Mouse (Mus musculus): ENCODE results near the gene Sdk2. TPM values are rescaled to one million over a fixed set of nuclear protein-coding genes. Genes with fewer than 3 reads are reported as not detected.

Sdk2 gene
- polyA plus RNA-seq, 1 experiment: 7.4 TPM

DNA sequence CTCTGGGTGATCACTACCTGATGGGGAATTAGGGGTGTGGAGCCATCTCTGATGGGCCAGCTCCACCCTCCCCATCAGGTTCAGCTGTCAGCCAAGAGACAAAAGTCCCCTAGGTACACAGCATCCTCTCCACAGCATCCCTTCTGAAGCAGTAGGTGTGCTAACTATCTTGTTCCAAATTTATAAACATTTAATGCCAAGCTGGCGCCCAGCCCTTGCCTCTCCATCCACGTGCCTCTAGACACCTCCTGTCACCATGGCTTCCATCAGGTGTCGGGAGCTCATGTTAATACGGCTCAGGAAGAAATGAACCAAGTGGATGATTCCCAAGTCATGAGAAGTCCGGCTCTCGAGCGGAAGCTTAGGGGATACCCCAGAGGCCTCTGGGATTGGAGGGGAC lies 62.2 kb downstream of the Sdk2 start:
- Histone ChIP-seq H3K4me1 (ENCODE audit: control insufficient read depth, insufficient read depth, low read length) (no peaks in the 10 kb centered on the region), H3K4me3 (ENCODE audit: insufficient read depth, low read length) (no peak overlapping the region), H3K27ac (ENCODE audit: insufficient read depth, low read length) (no peak overlapping the region)
- no peak for TF ChIP-seq CTCF (IDR thresholded peaks at IDR 0.05; ENCODE audit: extremely low read depth, insufficient read depth, low read length)
- no peak for TF ChIP-seq POLR2A (IDR thresholded peaks at IDR 0.05; ENCODE audit: extremely low read depth, insufficient read depth, low read length)

DNA sequence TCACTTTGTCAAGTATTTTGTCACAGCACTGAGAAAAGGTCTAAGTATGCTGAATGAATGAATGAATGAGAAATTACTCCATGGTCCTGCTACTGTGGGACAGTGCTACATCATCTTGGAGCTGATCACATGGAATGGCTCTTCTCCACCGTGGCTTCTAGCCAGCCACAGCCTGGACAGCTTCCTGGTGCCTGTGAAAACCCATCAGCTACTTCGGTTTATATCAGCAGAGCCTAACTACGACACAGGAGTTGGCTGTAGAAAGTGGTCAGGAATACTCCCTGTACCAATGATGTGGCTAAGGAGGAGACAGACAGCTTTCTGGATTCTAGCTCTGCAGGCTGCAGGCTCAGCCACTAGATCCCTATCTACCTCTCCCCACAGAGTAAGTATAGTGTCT lies 63.7 kb downstream of the Sdk2 start:
- Histone ChIP-seq H3K27ac (ENCODE audit: insufficient read depth, low read length) (no peak overlapping the region), H3K4me3 (ENCODE audit: insufficient read depth, low read length) (no peak overlapping the region), H3K4me1 (ENCODE audit: control insufficient read depth, insufficient read depth, low read length) (no peaks in the 10 kb centered on the region)
- TF ChIP-seq CTCF (IDR thresholded peaks at IDR 0.05; ENCODE audit: extremely low read depth, insufficient read depth, low read length) (no peak), POLR2A (IDR thresholded peaks at IDR 0.05; ENCODE audit: extremely low read depth, insufficient read depth, low read length) (no peak)

GRCm38 (mm10) chr11:114000051-114000450 lies 66.8 kb downstream of the Sdk2 start:
- H3K4me1 ChIP-seq (ENCODE audit: control insufficient read depth, insufficient read depth, low read length): no peaks in the 10 kb centered on the region
- TF ChIP-seq CTCF (IDR thresholded peaks at IDR 0.05; ENCODE audit: extremely low read depth, insufficient read depth, low read length) (no peak), POLR2A (IDR thresholded peaks at IDR 0.05; ENCODE audit: extremely low read depth, insufficient read depth, low read length) (no peak)
- H3K4me3 ChIP-seq (ENCODE audit: insufficient read depth, low read length): no peak overlapping the region
- H3K27ac ChIP-seq (ENCODE audit: insufficient read depth, low read length): no peak overlapping the region

DNA sequence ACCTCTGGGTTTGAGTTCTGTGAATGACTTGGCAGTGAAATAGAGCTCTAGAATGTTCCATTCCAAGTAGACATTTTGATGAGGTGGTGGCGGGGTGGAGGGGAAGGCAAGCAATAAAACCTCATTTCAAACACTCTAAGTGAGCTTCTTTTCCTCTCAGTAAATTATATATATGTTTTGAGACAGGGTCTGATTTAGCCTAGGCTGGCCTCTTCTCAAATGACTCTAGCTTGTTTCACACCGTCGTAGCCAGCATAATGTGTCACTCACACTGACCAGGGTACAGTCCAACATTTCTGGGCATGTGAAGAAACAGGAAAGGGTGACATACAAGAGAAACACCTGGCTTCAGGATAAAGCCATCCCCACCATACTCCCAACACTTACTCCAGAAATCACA lies 68.1 kb downstream of the Sdk2 start:
- TF ChIP-seq CTCF (IDR thresholded peaks at IDR 0.05; ENCODE audit: extremely low read depth, insufficient read depth, low read length): no peak
- TF ChIP-seq POLR2A (IDR thresholded peaks at IDR 0.05; ENCODE audit: extremely low read depth, insufficient read depth, low read length): no peak
- H3K27ac ChIP-seq (ENCODE audit: insufficient read depth, low read length): no peak overlapping the region
- no peak overlapping the region for H3K4me3 ChIP-seq (ENCODE audit: insufficient read depth, low read length)
- H3K4me1 ChIP-seq (ENCODE audit: control insufficient read depth, insufficient read depth, low read length): no peaks in the 10 kb centered on the region

DNA sequence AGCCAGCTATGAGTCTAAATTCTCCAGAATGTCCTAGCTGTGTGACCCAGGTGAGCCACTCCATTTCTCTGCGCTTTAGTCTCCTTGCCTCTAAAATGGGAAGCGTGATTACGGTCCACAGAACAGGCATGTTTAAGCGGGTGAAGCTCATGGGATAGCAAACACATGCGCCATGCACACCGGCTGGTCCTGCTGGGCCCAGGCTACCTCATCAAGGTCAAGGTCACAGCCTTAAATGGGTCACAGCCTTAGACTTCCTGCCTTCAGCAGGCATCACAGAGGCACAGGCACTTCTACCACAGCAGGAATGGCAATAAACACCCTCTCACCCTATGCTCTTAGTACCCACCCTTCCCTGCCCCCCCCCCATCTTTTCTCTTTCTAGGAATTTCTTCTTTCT lies 72.9 kb downstream of the Sdk2 start:
- H3K4me3 ChIP-seq (ENCODE audit: insufficient read depth, low read length): no peak overlapping the region
- H3K27ac ChIP-seq (ENCODE audit: insufficient read depth, low read length): no peak overlapping the region

DNA sequence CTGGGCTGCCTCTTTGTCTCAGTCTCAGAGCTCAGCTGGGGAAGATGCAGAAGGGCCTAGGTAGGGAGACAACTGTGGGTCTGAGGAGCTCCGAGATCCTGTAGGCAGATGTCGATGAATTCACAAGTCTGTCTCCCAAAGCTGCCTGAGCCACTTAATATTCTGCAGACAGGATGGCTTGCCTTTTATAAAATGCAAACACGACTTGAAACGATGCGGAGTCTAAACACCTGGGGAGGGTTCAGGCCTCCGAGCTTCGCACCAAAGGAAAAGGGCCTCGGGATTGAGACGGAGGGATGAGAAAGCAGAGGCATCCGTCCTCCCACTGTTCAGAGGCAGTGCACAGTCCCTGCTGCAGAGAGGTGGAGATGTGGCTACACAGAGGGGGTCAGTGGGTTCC lies 74.0 kb downstream of the Sdk2 start:
- TF ChIP-seq POLR2A (IDR thresholded peaks at IDR 0.05; ENCODE audit: extremely low read depth, insufficient read depth, low read length) (no peak), CTCF (IDR thresholded peaks at IDR 0.05; ENCODE audit: extremely low read depth, insufficient read depth, low read length) (no peak)
- Histone ChIP-seq H3K27ac (ENCODE audit: insufficient read depth, low read length) (no peak overlapping the region), H3K4me1 (ENCODE audit: control insufficient read depth, insufficient read depth, low read length) (peaks cover 3% of the 10 kb centered on the region; the same call in 1 of the 2 replicates), H3K4me3 (ENCODE audit: insufficient read depth, low read length) (no peak overlapping the region)

More for the DNA sequence above, 72.9 kb downstream of the Sdk2 start:
- TF ChIP-seq CTCF (IDR thresholded peaks at IDR 0.05; ENCODE audit: extremely low read depth, insufficient read depth, low read length) (no peak), POLR2A (IDR thresholded peaks at IDR 0.05; ENCODE audit: extremely low read depth, insufficient read depth, low read length) (no peak)
- peaks cover 3% of the 10 kb centered on the region; the same call in 1 of the 2 replicates for H3K4me1 ChIP-seq (ENCODE audit: control insufficient read depth, insufficient read depth, low read length)

- TF ChIP-seq POLR2A (IDR thresholded peaks at IDR 0.05; ENCODE audit: extremely low read depth, insufficient read depth, low read length) (no peak), CTCF (IDR thresholded peaks at IDR 0.05; ENCODE audit: extremely low read depth, insufficient read depth, low read length) (no peak)
- H3K4me3 ChIP-seq (ENCODE audit: insufficient read depth, low read length): no peak overlapping the region
- H3K27ac ChIP-seq (ENCODE audit: insufficient read depth, low read length): no peak overlapping the region
Observed at GRCm38 (mm10) chr11:113991886-113992285, 75.0 kb downstream of the Sdk2 start.

DNA sequence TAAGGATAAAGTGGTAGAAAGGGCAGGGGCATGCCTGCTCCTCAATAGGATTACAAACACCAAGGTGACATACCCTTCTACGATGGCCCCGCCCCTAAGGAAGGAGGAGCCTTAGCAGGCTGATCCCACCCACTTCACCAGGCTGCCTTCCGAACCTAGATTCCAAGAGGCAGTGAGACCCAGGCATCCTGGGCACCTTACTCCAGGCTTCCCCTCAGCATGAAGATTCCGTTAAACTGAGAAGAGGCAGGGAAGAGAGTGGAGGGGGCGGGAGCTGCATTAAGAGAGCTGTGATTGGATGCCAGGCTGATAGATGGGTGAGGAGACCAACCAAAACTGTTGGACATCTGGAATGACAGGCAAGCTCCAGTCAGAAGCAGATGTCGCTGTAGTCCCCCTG lies 76.4 kb downstream of the Sdk2 start:
- H3K4me3 ChIP-seq (ENCODE audit: insufficient read depth, low read length): peak overlapping the region; percentile 26
- no peak overlapping the region for H3K27ac ChIP-seq (ENCODE audit: insufficient read depth, low read length)
- peaks cover 3% of the 10 kb centered on the region; the same call in 1 of the 2 replicates for H3K4me1 ChIP-seq (ENCODE audit: control insufficient read depth, insufficient read depth, low read length)
- TF ChIP-seq POLR2A (IDR thresholded peaks at IDR 0.05; ENCODE audit: extremely low read depth, insufficient read depth, low read length) (no peak), CTCF (IDR thresholded peaks at IDR 0.05; ENCODE audit: extremely low read depth, insufficient read depth, low read length) (no peak)

More at GRCm38 (mm10) chr11:113991886-113992285, 75.0 kb downstream of the Sdk2 start:
- H3K4me1 ChIP-seq (ENCODE audit: control insufficient read depth, insufficient read depth, low read length): peaks cover 3% of the 10 kb centered on the region; the same call in 1 of the 2 replicates

DNA sequence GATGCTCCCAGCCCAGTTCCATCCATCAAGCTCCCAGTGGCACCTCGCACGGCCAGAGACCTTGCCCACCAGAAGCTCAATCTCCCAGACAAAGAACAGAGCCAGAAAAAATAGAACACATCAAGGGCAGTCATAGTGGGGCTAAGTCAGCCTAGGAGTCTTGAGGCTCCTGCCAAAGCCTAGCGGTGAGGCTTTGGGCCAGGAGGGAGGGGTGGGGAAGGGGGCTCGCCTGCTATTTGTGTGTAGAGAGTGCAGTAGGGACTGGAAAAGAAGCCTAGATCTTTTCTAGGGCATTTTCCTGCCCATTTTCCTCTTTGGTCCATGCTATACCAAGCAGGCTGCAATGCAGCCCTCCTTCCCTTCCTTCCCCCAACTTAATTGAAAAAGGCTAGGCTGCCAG lies 76.8 kb downstream of the Sdk2 start:
- Histone ChIP-seq H3K27ac (ENCODE audit: insufficient read depth, low read length) (no peak overlapping the region), H3K4me1 (ENCODE audit: control insufficient read depth, insufficient read depth, low read length) (peaks cover 3% of the 10 kb centered on the region; the same call in 1 of the 2 replicates), H3K4me3 (ENCODE audit: insufficient read depth, low read length) (peak overlapping the region; percentile 26; the same call in 1 of the 2 replicates)
- TF ChIP-seq CTCF (IDR thresholded peaks at IDR 0.05; ENCODE audit: extremely low read depth, insufficient read depth, low read length) (no peak), POLR2A (IDR thresholded peaks at IDR 0.05; ENCODE audit: extremely low read depth, insufficient read depth, low read length) (no peak)

DNA sequence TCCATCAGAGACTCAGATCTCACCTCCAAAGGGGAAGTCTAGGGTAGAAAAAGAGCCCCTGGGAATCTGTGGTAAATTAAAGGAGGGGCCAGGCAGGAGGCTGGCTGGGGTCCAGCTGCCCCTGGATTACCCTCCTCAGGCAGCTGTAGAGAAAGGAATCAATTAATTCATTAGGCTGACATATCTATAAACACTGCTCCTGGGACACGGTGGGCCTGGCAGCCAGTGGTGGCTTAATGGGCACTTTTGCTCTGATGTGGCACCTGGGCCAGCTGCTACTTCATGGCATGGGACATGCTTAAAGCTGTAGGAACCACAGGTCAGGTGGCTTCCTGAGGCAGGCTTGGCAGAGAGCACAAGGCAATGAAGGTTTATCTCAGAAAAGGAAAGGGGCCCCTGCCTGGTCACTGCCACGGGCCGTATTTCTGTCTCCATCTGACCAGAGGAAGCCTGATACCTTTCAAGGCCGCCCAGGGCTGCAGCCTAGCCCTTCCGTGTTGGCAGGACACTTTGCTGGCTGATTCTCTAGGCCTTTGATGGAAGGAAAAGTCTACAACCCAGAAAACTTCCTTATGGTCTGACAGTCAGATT lies 80.9 kb downstream of the Sdk2 start:
- no peak overlapping the region for H3K27ac ChIP-seq (ENCODE audit: insufficient read depth, low read length)
- no peaks in the 10 kb centered on the region for H3K4me1 ChIP-seq (ENCODE audit: control insufficient read depth, insufficient read depth, low read length)
- no peak overlapping the region for H3K4me3 ChIP-seq (ENCODE audit: insufficient read depth, low read length)
- TF ChIP-seq POLR2A (IDR thresholded peaks at IDR 0.05; ENCODE audit: extremely low read depth, insufficient read depth, low read length): no peak
- no peak for TF ChIP-seq CTCF (IDR thresholded peaks at IDR 0.05; ENCODE audit: extremely low read depth, insufficient read depth, low read length)

Measured in cortical plate, adult 2 months (tissue).